In the genomic region with DNA sequence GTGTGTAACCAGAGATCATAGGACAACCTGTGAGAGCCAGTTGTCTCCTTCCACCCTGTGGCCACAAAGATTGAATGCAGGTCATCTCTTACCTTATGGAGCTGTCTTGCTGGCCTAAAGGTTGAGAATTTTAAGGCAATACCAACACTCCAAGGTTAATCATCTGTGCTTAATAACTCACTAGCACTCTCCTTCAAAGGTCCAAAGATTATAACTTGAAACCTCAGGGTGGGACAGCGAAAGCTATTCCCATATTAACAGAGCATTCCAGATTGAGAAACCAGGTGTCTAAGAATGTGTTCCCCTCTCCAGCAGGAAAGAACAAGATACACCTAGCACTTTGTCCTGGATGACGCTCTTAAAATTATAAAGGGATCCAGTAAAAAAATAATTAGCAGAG, we compare ENCODE assay signal across 18 mouse cellular contexts. TPM values are rescaled to one million over a fixed set of nuclear protein-coding genes. Genes with fewer than 3 reads are reported as not detected.
"Had no signal": no experiment of that assay in that cellular context is flagged by ENCODE, and none has a peak within 500 bp of the region (broad histone marks: within the 10 kb centered on the region; RNA-seq: fewer than 3 reads in every experiment).

No protein-coding gene starts in this region.

- H3K27me3 ChIP-seq: lung, embryonic 15.5 days; midbrain, embryonic 13.5 days; midbrain, embryonic 15.5 days; neural tube, embryonic 12.5 days; stomach, embryonic 15.5 days had no signal

- H3K36me3 ChIP-seq: lung, embryonic 15.5 days; midbrain, embryonic 13.5 days; midbrain, embryonic 15.5 days; neural tube, embryonic 12.5 days; stomach, embryonic 15.5 days had no signal

- H3K4me2 ChIP-seq: lung, embryonic 15.5 days; midbrain, embryonic 11.5 days; midbrain, embryonic 13.5 days; midbrain, embryonic 15.5 days; neural tube, embryonic 12.5 days; stomach, embryonic 15.5 days had no signal

- H3K4me1 ChIP-seq: megakaryocyte, embryonic 14.5 days; midbrain, embryonic 13.5 days; midbrain, embryonic 15.5 days; neural tube, embryonic 12.5 days had no signal

- DNase-seq: lung, adult 2 months; lung, postnatal 14 days; lung, postnatal 36 days; right cerebral cortex, postnatal 14 days; thymus, adult 2 months; thymus, postnatal 25 days; thymus, postnatal 4 days had no signal

- ATAC-seq: lung, postnatal 0 days; midbrain, embryonic 13.5 days; midbrain, embryonic 15.5 days had no signal

- H3K9ac ChIP-seq: lung, embryonic 15.5 days; midbrain, embryonic 13.5 days; midbrain, embryonic 15.5 days; neural tube, embryonic 12.5 days; stomach, embryonic 15.5 days had no signal

- H3K27ac ChIP-seq: lung, embryonic 15.5 days; macrophage; midbrain, embryonic 13.5 days; midbrain, embryonic 15.5 days; neural tube, embryonic 12.5 days; stomach, embryonic 15.5 days; stomach, postnatal 0 days had no signal

- H3K9me3 ChIP-seq: lung, embryonic 15.5 days; megakaryocyte, embryonic 14.5 days; midbrain, embryonic 13.5 days; midbrain, embryonic 15.5 days; neural tube, embryonic 12.5 days; stomach, embryonic 15.5 days had no signal

- H3K4me3 ChIP-seq: lung, embryonic 15.5 days; megakaryocyte, embryonic 14.5 days; midbrain, embryonic 13.5 days; midbrain, embryonic 15.5 days; neural tube, embryonic 12.5 days; stomach, embryonic 15.5 days had no signal

RNA-seq across cellular contexts. Expression of a gene that starts 12.9 kb away (rescaled TPM):
- polyA plus RNA-seq: macrophage; midbrain, postnatal 0 days had no signal
